Mouse (Mus musculus): ENCODE measurements at regions not wholly inside any gene's neighbourhood (a gene's known extent, or its start where the extent isn't known, plus 50 kb on each side); places are given as distances from the start of the nearest gene placed in this dataset.

DNA sequence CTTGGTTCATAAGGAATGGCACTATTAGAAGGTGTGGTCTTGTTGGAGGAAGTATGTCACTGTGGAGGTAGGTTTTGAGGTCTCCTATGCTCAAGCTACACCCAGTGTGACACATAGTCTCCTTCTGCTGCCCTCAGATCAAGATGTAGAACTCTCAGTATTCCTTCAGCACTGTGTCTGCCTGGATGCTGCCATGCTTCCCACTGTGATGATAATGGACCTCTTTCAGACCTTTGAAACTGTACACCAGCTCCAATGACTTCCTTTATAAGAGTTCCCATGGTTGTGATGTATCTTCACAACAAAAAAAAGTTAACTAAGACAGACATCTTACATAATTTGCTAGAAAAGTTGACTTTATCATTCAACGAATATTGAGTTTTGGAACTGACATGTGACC is 60.2 kb upstream of the Foxc1 start:
- Histone ChIP-seq H3K4me2 (no peak overlapping the region), H3K27ac (no peak overlapping the region), H3K4me3 (no peak overlapping the region), H3K9ac (no peak overlapping the region), H3K36me3 (no peaks in the 10 kb centered on the region), H3K9me3 (replicated peaks) (no peaks in the 10 kb centered on the region), H3K4me1 (replicated peaks) (no peaks in the 10 kb centered on the region), H3K27me3 (no peaks in the 10 kb centered on the region)
- WGBS = 84% methylated on average over 1 of the region's 1 CpGs
- no peak for ATAC-seq (replicated peaks; ENCODE audit: insufficient number of reproducible peaks, insufficient read depth, low FRiP score, low read depth)

Data from heart, embryonic 15.5 days (tissue).